In the genomic region with DNA sequence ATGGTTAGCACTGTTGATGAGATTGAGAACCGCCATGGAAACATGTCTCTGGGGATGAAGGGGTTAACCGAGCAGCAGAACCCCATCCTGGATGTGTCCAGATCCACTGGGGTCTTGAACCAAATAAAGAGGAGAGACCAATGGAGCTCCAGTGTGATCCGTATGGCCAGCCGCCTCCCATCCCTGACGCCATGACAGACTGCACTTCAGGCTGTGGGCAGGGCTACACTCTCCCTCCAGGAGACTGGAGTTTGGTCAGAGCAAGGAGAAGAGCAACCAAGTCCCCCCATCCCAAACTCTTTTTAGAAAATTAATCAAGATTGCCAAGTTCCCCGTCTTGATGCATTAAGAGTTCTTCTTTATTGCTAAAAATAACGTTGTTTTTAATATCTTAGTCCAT, we compare ENCODE assay signal across 23 mouse cellular contexts. TPM values are rescaled to one million over a fixed set of nuclear protein-coding genes. Genes with fewer than 3 reads are reported as not detected.
"Had no signal": no experiment of that assay in that cellular context is flagged by ENCODE, and none has a peak within 500 bp of the region (broad histone marks: within the 10 kb centered on the region; RNA-seq: fewer than 3 reads in every experiment).

No protein-coding gene starts in this region.

- H3K27me3 ChIP-seq: limb, embryonic 13.5 days; liver, embryonic 12.5 days; liver, embryonic 15.5 days; midbrain, embryonic 12.5 days; midbrain, embryonic 15.5 days; neural tube, embryonic 12.5 days; neural tube, embryonic 15.5 days had no signal

- H3K36me3 ChIP-seq: limb, embryonic 10.5 days; limb, embryonic 13.5 days; liver, embryonic 15.5 days; midbrain, embryonic 12.5 days; midbrain, embryonic 15.5 days; neural tube, embryonic 12.5 days; neural tube, embryonic 15.5 days had no signal

- ATAC-seq: liver, embryonic 12.5 days; midbrain, embryonic 15.5 days had no signal

- H3K9me3 ChIP-seq: limb, embryonic 10.5 days; limb, embryonic 13.5 days; liver, embryonic 15.5 days; midbrain, embryonic 12.5 days; midbrain, embryonic 15.5 days; neural tube, embryonic 12.5 days; neural tube, embryonic 15.5 days had no signal

- H3K4me2 ChIP-seq: limb, embryonic 13.5 days; liver, embryonic 12.5 days; liver, embryonic 15.5 days; midbrain, embryonic 12.5 days; midbrain, embryonic 15.5 days; neural tube, embryonic 12.5 days; neural tube, embryonic 15.5 days had no signal

- H3K27ac ChIP-seq: kidney, postnatal 0 days; layer of hippocampus, adult 2 months; limb, embryonic 10.5 days; limb, embryonic 13.5 days; liver, embryonic 12.5 days; liver, embryonic 15.5 days; macrophage; midbrain, embryonic 12.5 days; midbrain, embryonic 15.5 days; neural tube, embryonic 12.5 days; neural tube, embryonic 15.5 days had no signal

- H3K4me1 ChIP-seq: limb, embryonic 10.5 days; limb, embryonic 13.5 days; liver, embryonic 12.5 days; liver, embryonic 15.5 days; midbrain, embryonic 12.5 days; midbrain, embryonic 15.5 days; neural tube, embryonic 12.5 days; neural tube, embryonic 15.5 days had no signal

- H3K9ac ChIP-seq: limb, embryonic 13.5 days; liver, embryonic 12.5 days; liver, embryonic 15.5 days; midbrain, embryonic 12.5 days; midbrain, embryonic 15.5 days; neural tube, embryonic 12.5 days; neural tube, embryonic 15.5 days had no signal

- H3K4me3 ChIP-seq: layer of hippocampus, adult 2 months; limb, embryonic 10.5 days; limb, embryonic 13.5 days; liver, embryonic 12.5 days; liver, embryonic 15.5 days; midbrain, embryonic 12.5 days; midbrain, embryonic 15.5 days; neural tube, embryonic 12.5 days; neural tube, embryonic 15.5 days had no signal

- DNase-seq: kidney, adult 2 months; kidney, postnatal 25 days; layer of hippocampus, adult 9-11 months; liver; lung, adult 18-20 months; right cerebral cortex, adult 18-20 months; right cerebral cortex, postnatal 14 days; right cerebral cortex, postnatal 4 days; thymus, postnatal 25 days had no signal

RNA-seq across cellular contexts. Expression of a gene that starts 33.1 kb away (rescaled TPM):
- polyA plus RNA-seq: kidney, adult 2 months; kidney, embryonic 14.5 days; kidney, postnatal 0 days; large intestine, adult 2 months; limb, embryonic 13.5 days; macrophage; midbrain, embryonic 12.5 days; neural tube, embryonic 12.5 days; neural tube, embryonic 15.5 days; thymus, postnatal 0 days had no signal
